In the genomic region with DNA sequence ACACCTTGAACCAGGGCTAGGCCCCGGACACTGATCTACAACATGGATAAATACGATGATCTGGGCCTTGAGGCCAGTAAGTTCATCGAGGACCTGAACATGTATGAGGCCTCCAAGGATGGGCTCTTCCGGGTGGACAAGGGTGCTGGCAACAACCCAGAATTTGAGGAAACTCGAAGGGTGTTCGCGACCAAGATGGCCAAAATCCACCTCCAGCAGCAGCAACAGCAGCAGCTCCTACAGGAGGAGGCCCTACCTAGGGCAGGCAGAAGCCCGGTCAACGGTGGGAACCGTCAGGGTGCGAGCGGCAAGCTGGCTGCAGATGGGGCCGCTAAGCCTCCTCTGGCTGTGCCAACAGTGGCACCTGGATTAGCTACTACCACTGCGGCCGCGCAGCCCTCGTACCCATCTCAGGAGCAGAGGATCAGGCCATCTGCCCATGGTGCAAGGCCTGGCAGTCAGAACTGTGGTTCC, we compare ENCODE assay signal across 8 mouse cellular contexts. TPM values are rescaled to one million over a fixed set of nuclear protein-coding genes. Genes with fewer than 3 reads are reported as not detected.
DNase-seq lines count a peak whose midpoint lies in the region; ATAC-seq and TF ChIP-seq lines count a peak whose summit lies in the region.

No protein-coding gene starts in this region.

- H3K27me3 ChIP-seq in lung, embryonic 14.5 days (ENCODE audit: insufficient read depth, low read length), result no peaks in the 10 kb centered on the region
- no peaks in the 10 kb centered on the region for H3K27me3 ChIP-seq in lung, postnatal 0 days (replicated peaks; ENCODE audit: insufficient read depth, low read length)

- H3K27ac ChIP-seq in lung, embryonic 14.5 days (ENCODE audit: low read depth), result peak overlapping the region; percentile 90
- peak overlapping the region; percentile 93 for H3K27ac ChIP-seq in lung, postnatal 0 days (ENCODE audit: low read length)

- TF ChIP-seq CTCF in lung, embryonic 14.5 days (IDR thresholded peaks at IDR 0.05; ENCODE audit: low read depth), result no peak
- no peak for TF ChIP-seq CTCF in lung, postnatal 0 days (IDR thresholded peaks at IDR 0.05)

- peaks cover 27% of the 10 kb centered on the region for H3K36me3 ChIP-seq in lung, embryonic 14.5 days (ENCODE audit: insufficient read depth)
- H3K36me3 ChIP-seq in lung, postnatal 0 days (ENCODE audit: insufficient read depth, low read length), result no peaks in the 10 kb centered on the region

- TF ChIP-seq EP300 in lung, postnatal 0 days (IDR thresholded peaks at IDR 0.05), result no peak

- peak; percentile 26 for ATAC-seq in lung, embryonic 14.5 days (ENCODE audit: insufficient read depth)
- ATAC-seq in erythroblast, adult 5-6 weeks (replicated peaks; ENCODE audit: low FRiP score, poor library complexity, severe bottlenecking), result peak; percentile 30
- ATAC-seq in inflammation-experienced regulatory T-cells, adult 6 months, result peak; percentile 4
- no peak for ATAC-seq in lung, postnatal 0 days

- peak overlapping the region; percentile 76 for H3K9ac ChIP-seq in lung, embryonic 14.5 days
- peak overlapping the region; percentile 60 for H3K9ac ChIP-seq in lung, postnatal 0 days (replicated peaks; ENCODE audit: low read depth)

- WGBS in lung, embryonic 14.5 days, result 7% methylated on average over 17 of the region's 17 CpGs
- WGBS in lung, postnatal 0 days, result 8% methylated on average over 17 of the region's 17 CpGs

- H3K4me2 ChIP-seq in lung, embryonic 14.5 days, result peak overlapping the region; percentile 98
- H3K4me2 ChIP-seq in lung, postnatal 0 days (replicated peaks; ENCODE audit: low read depth, low read length), result peak overlapping the region; percentile 88

- H3K9me3 ChIP-seq in lung, embryonic 14.5 days (ENCODE audit: low read depth, low read length), result no peaks in the 10 kb centered on the region
- no peaks in the 10 kb centered on the region for H3K9me3 ChIP-seq in lung, postnatal 0 days (ENCODE audit: low read length)

- peak; percentile 50 for DNase-seq in lung, embryonic 14.5 days
- DNase-seq in lung, postnatal 14 days, result no peak
- peak; percentile 30 for DNase-seq in lung, postnatal 0 days (ENCODE audit: low spot score)
- DNase-seq in spleen, postnatal 4 days (ENCODE audit: low spot score in 2 of 2), result peak; percentile 42 to 76
- DNase-seq in layer of hippocampus, adult 8-10 months (ENCODE audit: low spot score in 2 of 2), result no peak
- DNase-seq in right cerebral cortex, postnatal 4 days, result no peak

- peaks cover 31% of the 10 kb centered on the region for H3K4me1 ChIP-seq in lung, embryonic 14.5 days (ENCODE audit: insufficient read depth)
- H3K4me1 ChIP-seq in lung, postnatal 0 days (ENCODE audit: insufficient read depth, low read depth, low read length), result peaks cover 28% of the 10 kb centered on the region

- H3K4me3 ChIP-seq in lung, embryonic 14.5 days (ENCODE audit: low read depth, low read length), result peak overlapping the region; percentile 70
- H3K4me3 ChIP-seq in lung, postnatal 0 days (ENCODE audit: low read depth, low read length), result peak overlapping the region; percentile 56

RNA-seq across cellular contexts. Expression of gene Limd1, which starts 0.7 kb away (rescaled TPM):
- polyA plus RNA-seq in lung, embryonic 14.5 days (2014; fragmentation: Nextera tagmentation; extraction: Ambion mirVana), result 68.2 and 69.7 TPM in 2 replicates
- total RNA-seq in erythroblast, adult 5-6 weeks (2015; ENCODE audit: low replicate concordance), result 10.7 and 19.2 TPM in 2 replicates
- total RNA-seq in erythroblast, adult 5-6 weeks (2017; ENCODE audit: low replicate concordance), result 14.1 and 22.6 TPM in 2 replicates
- polyA plus RNA-seq in inflammation-experienced regulatory T-cells, adult 6 months (2017; shearing (Covaris generic)), result 10 to 100 TPM; 31.9 to 41.2 (median 36.2) TPM
- polyA plus RNA-seq in lung, postnatal 0 days (2015; fragmentation: Nextera tagmentation; extraction: Ambion mirVana), result 56.3 and 61.9 TPM in 2 replicates
- 1 to 10 TPM; 6.7 to 9.6 (median 7.6) TPM for total RNA-seq in layer of hippocampus, adult 8-10 months (2022)

RNA-seq across cellular contexts. Expression of gene Sacm1l, which starts 50.3 kb away (rescaled TPM):
- polyA plus RNA-seq in lung, embryonic 14.5 days (2014; fragmentation: Nextera tagmentation; extraction: Ambion mirVana), result 47.6 and 53.0 TPM in 2 replicates
- total RNA-seq in erythroblast, adult 5-6 weeks (2015; ENCODE audit: low replicate concordance), result 12.7 and 15.5 TPM in 2 replicates
- total RNA-seq in erythroblast, adult 5-6 weeks (2017; ENCODE audit: low replicate concordance), result 12.8 and 13.4 TPM in 2 replicates
- 10 to 100 TPM; 40.9 to 64.1 (median 49.7) TPM for polyA plus RNA-seq in inflammation-experienced regulatory T-cells, adult 6 months (2017; shearing (Covaris generic))
- 38.6 and 41.2 TPM in 2 replicates for polyA plus RNA-seq in lung, postnatal 0 days (2015; fragmentation: Nextera tagmentation; extraction: Ambion mirVana)
- total RNA-seq in layer of hippocampus, adult 8-10 months (2022), result 10 to 100 TPM; 54.6 to 69.3 (median 62.3) TPM

Comparison
In these comparisons a context has a peak if more than half of its experiments do, and no peak if none do; other contexts are left out.
1. DNase-seq: peak in lung, embryonic 14.5 days (single experiment), lung, postnatal 0 days (single experiment) and spleen, postnatal 4 days (2 of 2); none in lung, postnatal 14 days (single experiment), layer of hippocampus, adult 8-10 months (0 of 2) and right cerebral cortex, postnatal 4 days (single experiment).